Mouse (Mus musculus): ENCODE data around the gene Trap1. TPM values are rescaled to one million over a fixed set of nuclear protein-coding genes. Genes with fewer than 3 reads are reported as not detected.
A peak's percentile ranks its signal among the peaks of the same experiment; 100 is the strongest.
"Not testable (repeated sequence)": the region's sequence is repeated elsewhere in the genome, so short reads cannot be mapped to it uniquely, and the experiment has no call there.

Trap1 gene
- polyA plus RNA-seq, 1 experiment from 2014 or later: 100 TPM

- Histone ChIP-seq H3K9ac (ENCODE audit: low read length) (no peak overlapping the region), H3K4me2 (ENCODE audit: low read depth, severe bottlenecking) (no peak overlapping the region), H3K27me3 (ENCODE audit: control insufficient read depth, insufficient read depth, low read length) (no peaks in the 10 kb centered on the region), H3K4me3 (ENCODE audit: low read depth, low read length) (no peak overlapping the region), H3K36me3 (ENCODE audit: control insufficient read depth, insufficient read depth, low read length) (peaks cover 40% of the 10 kb centered on the region), H3K9me3 (ENCODE audit: control insufficient read depth, low read length) (no peaks in the 10 kb centered on the region), H3K27ac (replicated peaks; ENCODE audit: low read depth, low read length) (no peak overlapping the region), H3K4me1 (ENCODE audit: control insufficient read depth, insufficient read depth, low read length) (no peaks in the 10 kb centered on the region)
- ATAC-seq (ENCODE audit: insufficient number of reproducible peaks, low FRiP score, low TSS enrichment, low read depth) (no peak), DNase-seq (ENCODE audit: low spot score) (no peak)
- WGBS: 98% methylated on average over 7 of the region's 7 CpGs
Measured at GRCm38 (mm10) chr16:4085051-4085450, 7.4 kb upstream of the Trap1 start.

- DNase-seq (ENCODE audit: low spot score); H3K4me2 ChIP-seq (ENCODE audit: low read depth, severe bottlenecking); H3K9me3 ChIP-seq (ENCODE audit: control insufficient read depth, low read length); H3K27ac ChIP-seq (replicated peaks; ENCODE audit: low read depth, low read length); H3K9ac ChIP-seq (ENCODE audit: low read length); H3K4me3 ChIP-seq (ENCODE audit: low read depth, low read length); H3K27me3 ChIP-seq (ENCODE audit: control insufficient read depth, insufficient read depth, low read length); H3K4me1 ChIP-seq (ENCODE audit: control insufficient read depth, insufficient read depth, low read length); ATAC-seq (ENCODE audit: insufficient number of reproducible peaks, low FRiP score, low TSS enrichment, low read depth): not testable (repeated sequence)
- WGBS: 73% methylated on average over 3 of the region's 3 CpGs
- H3K36me3 ChIP-seq (ENCODE audit: control insufficient read depth, insufficient read depth, low read length): peaks cover 15% of the 10 kb centered on the region
Measured at GRCm38 (mm10) chr16:4080419-4080818, 2.8 kb upstream of the Trap1 start.

GRCm38 (mm10) chr16:4079656-4080055, 2.0 kb upstream of the Trap1 start:
- no peak for DNase-seq (ENCODE audit: low spot score)
- Histone ChIP-seq H3K4me3 (ENCODE audit: low read depth, low read length) (no peak overlapping the region), H3K4me1 (ENCODE audit: control insufficient read depth, insufficient read depth, low read length) (peaks cover 4% of the 10 kb centered on the region), H3K4me2 (ENCODE audit: low read depth, severe bottlenecking) (no peak overlapping the region), H3K27me3 (ENCODE audit: control insufficient read depth, insufficient read depth, low read length) (no peaks in the 10 kb centered on the region), H3K9ac (ENCODE audit: low read length) (no peak overlapping the region), H3K27ac (replicated peaks; ENCODE audit: low read depth, low read length) (no peak overlapping the region), H3K36me3 (ENCODE audit: control insufficient read depth, insufficient read depth, low read length) (peaks cover 7% of the 10 kb centered on the region), H3K9me3 (ENCODE audit: control insufficient read depth, low read length) (no peaks in the 10 kb centered on the region)
- WGBS: 78% methylated on average over 1 of the region's 1 CpGs
- no peak for ATAC-seq (ENCODE audit: insufficient number of reproducible peaks, low FRiP score, low TSS enrichment, low read depth)

GRCm38 (mm10) chr16:4078302-4078701, 675 bp upstream of the Trap1 start:
- H3K27me3 ChIP-seq (ENCODE audit: control insufficient read depth, insufficient read depth, low read length); H3K4me1 ChIP-seq (ENCODE audit: control insufficient read depth, insufficient read depth, low read length); ATAC-seq (ENCODE audit: insufficient number of reproducible peaks, low FRiP score, low TSS enrichment, low read depth); H3K27ac ChIP-seq (replicated peaks; ENCODE audit: low read depth, low read length); DNase-seq (ENCODE audit: low spot score); H3K9me3 ChIP-seq (ENCODE audit: control insufficient read depth, low read length); H3K36me3 ChIP-seq (ENCODE audit: control insufficient read depth, insufficient read depth, low read length); H3K9ac ChIP-seq (ENCODE audit: low read length): not testable (repeated sequence)
- H3K4me2 ChIP-seq (ENCODE audit: low read depth, severe bottlenecking): peak overlapping the region; percentile 60; the same call in 1 of the 2 replicates
- peak overlapping the region; percentile 95; the same call in 1 of the 2 replicates for H3K4me3 ChIP-seq (ENCODE audit: low read depth, low read length)
- 76% methylated on average over 10 of the region's 10 CpGs for WGBS

- H3K4me2 ChIP-seq (ENCODE audit: low read depth, severe bottlenecking): no peak overlapping the region
- peaks cover 4% of the 10 kb centered on the region for H3K4me1 ChIP-seq (ENCODE audit: control insufficient read depth, insufficient read depth, low read length)
- no peaks in the 10 kb centered on the region for H3K9me3 ChIP-seq (ENCODE audit: control insufficient read depth, low read length)
- H3K27me3 ChIP-seq (ENCODE audit: control insufficient read depth, insufficient read depth, low read length): no peaks in the 10 kb centered on the region
- no peaks in the 10 kb centered on the region for H3K36me3 ChIP-seq (ENCODE audit: control insufficient read depth, insufficient read depth, low read length)
- H3K9ac ChIP-seq (ENCODE audit: low read length): no peak overlapping the region
- DNase-seq (ENCODE audit: low spot score) (no peak), ATAC-seq (ENCODE audit: insufficient number of reproducible peaks, low FRiP score, low TSS enrichment, low read depth) (no peak)
- no peak overlapping the region for H3K27ac ChIP-seq (replicated peaks; ENCODE audit: low read depth, low read length)
- H3K4me3 ChIP-seq (ENCODE audit: low read depth, low read length): no peak overlapping the region
- 80% methylated on average over 3 of the region's 3 CpGs for WGBS
Measured at GRCm38 (mm10) chr16:4074836-4075235, 2.8 kb downstream of the Trap1 start.

GRCm38 (mm10) chr16:4074297-4074696, 3.3 kb downstream of the Trap1 start:
- WGBS: 74% methylated on average over 6 of the region's 6 CpGs
- Histone ChIP-seq H3K4me1 (ENCODE audit: control insufficient read depth, insufficient read depth, low read length) (peaks cover 4% of the 10 kb centered on the region), H3K4me3 (ENCODE audit: low read depth, low read length) (no peak overlapping the region), H3K27me3 (ENCODE audit: control insufficient read depth, insufficient read depth, low read length) (no peaks in the 10 kb centered on the region), H3K9ac (ENCODE audit: low read length) (no peak overlapping the region), H3K36me3 (ENCODE audit: control insufficient read depth, insufficient read depth, low read length) (no peaks in the 10 kb centered on the region), H3K27ac (replicated peaks; ENCODE audit: low read depth, low read length) (no peak overlapping the region), H3K4me2 (ENCODE audit: low read depth, severe bottlenecking) (no peak overlapping the region), H3K9me3 (ENCODE audit: control insufficient read depth, low read length) (no peaks in the 10 kb centered on the region)
- no peak for DNase-seq (ENCODE audit: low spot score)
- ATAC-seq (ENCODE audit: insufficient number of reproducible peaks, low FRiP score, low TSS enrichment, low read depth): no peak

GRCm38 (mm10) chr16:4068588-4068987, 9.0 kb downstream of the Trap1 start:
- Histone ChIP-seq H3K4me1 (ENCODE audit: control insufficient read depth, insufficient read depth, low read length) (no peaks in the 10 kb centered on the region), H3K4me3 (ENCODE audit: low read depth, low read length) (no peak overlapping the region), H3K27me3 (ENCODE audit: control insufficient read depth, insufficient read depth, low read length) (no peaks in the 10 kb centered on the region), H3K9me3 (ENCODE audit: control insufficient read depth, low read length) (no peaks in the 10 kb centered on the region), H3K4me2 (ENCODE audit: low read depth, severe bottlenecking) (no peak overlapping the region), H3K27ac (replicated peaks; ENCODE audit: low read depth, low read length) (no peak overlapping the region), H3K36me3 (ENCODE audit: control insufficient read depth, insufficient read depth, low read length) (peaks cover 17% of the 10 kb centered on the region), H3K9ac (ENCODE audit: low read length) (no peak overlapping the region)
- 61% methylated on average over 8 of the region's 8 CpGs for WGBS
- DNase-seq (ENCODE audit: low spot score): peak; percentile 52
- ATAC-seq (ENCODE audit: insufficient number of reproducible peaks, low FRiP score, low TSS enrichment, low read depth): no peak

GRCm38 (mm10) chr16:4064945-4065344, 12.7 kb downstream of the Trap1 start:
- peaks cover 33% of the 10 kb centered on the region for H3K36me3 ChIP-seq (ENCODE audit: control insufficient read depth, insufficient read depth, low read length)
- H3K9me3 ChIP-seq (ENCODE audit: control insufficient read depth, low read length): no peaks in the 10 kb centered on the region
- DNase-seq (ENCODE audit: low spot score) (no peak), ATAC-seq (ENCODE audit: insufficient number of reproducible peaks, low FRiP score, low TSS enrichment, low read depth) (no peak)
- no peak overlapping the region for H3K9ac ChIP-seq (ENCODE audit: low read length)
- no peak overlapping the region for H3K4me3 ChIP-seq (ENCODE audit: low read depth, low read length)
- no peak overlapping the region for H3K27ac ChIP-seq (replicated peaks; ENCODE audit: low read depth, low read length)
- no peaks in the 10 kb centered on the region for H3K27me3 ChIP-seq (ENCODE audit: control insufficient read depth, insufficient read depth, low read length)
- 92% methylated on average over 4 of the region's 4 CpGs for WGBS
- no peak overlapping the region for H3K4me2 ChIP-seq (ENCODE audit: low read depth, severe bottlenecking)
- no peaks in the 10 kb centered on the region for H3K4me1 ChIP-seq (ENCODE audit: control insufficient read depth, insufficient read depth, low read length)

- no peak for DNase-seq (ENCODE audit: low spot score)
- H3K9me3 ChIP-seq (ENCODE audit: control insufficient read depth, low read length): no peaks in the 10 kb centered on the region
- H3K36me3 ChIP-seq (ENCODE audit: control insufficient read depth, insufficient read depth, low read length): peaks cover 24% of the 10 kb centered on the region
- H3K9ac ChIP-seq (ENCODE audit: low read length): no peak overlapping the region
- H3K4me1 ChIP-seq (ENCODE audit: control insufficient read depth, insufficient read depth, low read length): no peaks in the 10 kb centered on the region
- no peak overlapping the region for H3K4me2 ChIP-seq (ENCODE audit: low read depth, severe bottlenecking)
- WGBS: 82% methylated on average over 3 of the region's 3 CpGs
- H3K4me3 ChIP-seq (ENCODE audit: low read depth, low read length): no peak overlapping the region
- no peak overlapping the region for H3K27ac ChIP-seq (replicated peaks; ENCODE audit: low read depth, low read length)
- no peak for ATAC-seq (ENCODE audit: insufficient number of reproducible peaks, low FRiP score, low TSS enrichment, low read depth)
- H3K27me3 ChIP-seq (ENCODE audit: control insufficient read depth, insufficient read depth, low read length): no peaks in the 10 kb centered on the region
Measured at GRCm38 (mm10) chr16:4053811-4054210, 23.8 kb downstream of the Trap1 start.

Data from limb, embryonic 11.5 days (tissue).